Mouse (Mus musculus) hindbrain, embryonic 10.5 days (tissue): Measurements from ENCODE around the gene Eng. TPM values are rescaled to one million over a fixed set of nuclear protein-coding genes. Genes with fewer than 3 reads are reported as not detected.
A peak's percentile ranks its signal among the peaks of the same experiment; 100 is the strongest.

ENCODE experiments used
- DNase-seq: peaks from one replicate; pipeline ENCODE4 v3.0.0-alpha.2; 2017; ENCODE audit warnings: low spot score
- H3K27ac ChIP-seq: fragments of 300-500 bp; sonication (generic); 2 replicates; pipeline ENCODE4 v1.5.1; 2016; ENCODE audit warnings: mild to moderate bottlenecking, moderate library complexity
- H3K27me3 ChIP-seq: fragments of 300-500 bp; sonication (generic); 2 replicates; pipeline ENCODE4 v1.6.1; 2016; ENCODE audit warnings: mild to moderate bottlenecking; ENCODE audit not compliant: poor library complexity, insufficient read depth, severe bottlenecking
- H3K36me3 ChIP-seq: fragments of 300-500 bp; sonication (generic); 2 replicates; pipeline ENCODE4 v1.6.1; 2016; ENCODE audit warnings: mild to moderate bottlenecking, moderate library complexity
- H3K4me1 ChIP-seq: fragments of 300-500 bp; sonication (generic); replicated peaks from 2 replicates; pipeline ENCODE4 v1.6.1; 2016; ENCODE audit warnings: mild to moderate bottlenecking
- H3K4me3 ChIP-seq: fragments of 300-500 bp; sonication (generic); 2 replicates; pipeline ENCODE4 v1.5.1; 2016; ENCODE audit warnings: mild to moderate bottlenecking, moderate library complexity
- H3K9me3 ChIP-seq: fragments of 300-500 bp; sonication (generic); 2 replicates; pipeline ENCODE4 v1.6.1; 2016; ENCODE audit warnings: mild to moderate bottlenecking, moderate library complexity
- WGBS: fragments of 180-500 bp; shearing (Covaris S2); methylation state at CpG from one replicate; pipeline ENCODE4 v1.1.7; 2016; 5-methylcytosine and 5-hydroxymethylcytosine counted together
- microRNA counts: library from miRNA; unstranded; fragments of <30 nt; microRNA quantifications from one replicate; lab custom pipeline; 2017
- polyA plus RNA-seq: library from polyadenylated mRNA; unstranded; fragments of >200 nt; fragmentation: Nextera tagmentation; extraction: Ambion mirVana; gene quantifications from 2 replicates; pipeline ENCODE4 v1.2.1, GENCODE M21; 2016

The Eng gene
- polyA plus RNA-seq, 1 experiment from 2014 or later, result 35.8 TPM

DNA sequence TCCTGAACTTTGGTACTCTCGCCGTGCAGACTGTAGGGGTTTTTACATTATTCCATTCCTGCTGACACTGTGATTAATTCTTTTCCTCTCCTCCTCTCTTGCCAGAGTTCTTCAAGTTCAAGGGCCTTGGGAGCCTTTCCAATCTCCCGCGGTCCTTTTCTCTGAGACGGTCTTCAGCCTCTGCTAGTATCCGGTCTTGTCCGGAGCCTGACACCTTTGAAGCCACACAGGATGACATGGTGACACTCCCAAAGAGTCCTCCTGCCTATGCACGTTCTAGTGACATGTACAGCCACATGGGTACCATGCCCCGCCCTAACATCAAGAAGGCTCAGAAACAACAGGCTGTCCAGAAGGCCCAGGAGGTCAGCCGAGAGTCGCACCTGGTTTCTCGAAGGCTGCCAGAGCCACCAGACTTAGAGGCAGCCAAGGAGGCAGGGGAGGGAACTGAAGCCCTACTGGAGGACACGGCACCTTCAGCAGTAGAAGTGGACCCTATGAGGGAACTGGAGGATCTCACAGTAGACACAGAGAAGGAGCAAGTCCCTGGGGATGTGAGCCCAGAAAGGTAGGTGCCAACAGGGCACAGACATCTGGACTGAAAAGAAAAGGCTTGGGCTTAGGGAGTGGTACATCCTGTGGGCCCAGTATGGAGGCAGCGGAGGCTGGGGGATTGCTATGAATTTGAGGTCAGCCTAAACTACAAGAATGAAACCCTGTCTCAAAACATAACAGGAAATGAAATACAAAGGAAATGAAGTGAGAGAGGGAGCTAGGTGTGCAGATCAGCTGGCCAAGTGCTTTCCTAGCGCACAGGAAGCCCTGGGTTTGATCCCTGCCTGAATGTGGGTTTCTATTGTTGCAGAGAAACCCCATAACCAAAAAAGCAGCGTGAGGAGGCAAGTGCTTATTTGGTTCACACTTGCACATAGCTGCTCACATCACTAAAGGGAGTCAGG is 78.7 kb downstream of the Eng start:
- Histone ChIP-seq H3K27ac (peak overlapping the region; percentile 50; the same call in 1 of the 2 replicates), H3K9me3 (no peaks in the 10 kb centered on the region), H3K4me3 (no peak overlapping the region), H3K36me3 (no peaks in the 10 kb centered on the region), H3K27me3 (peaks cover 8% of the 10 kb centered on the region), H3K4me1 (peaks cover 44% of the 10 kb centered on the region)
- WGBS, result 87% methylated on average over 16 of the region's 16 CpGs
- no peak for DNase-seq

DNA sequence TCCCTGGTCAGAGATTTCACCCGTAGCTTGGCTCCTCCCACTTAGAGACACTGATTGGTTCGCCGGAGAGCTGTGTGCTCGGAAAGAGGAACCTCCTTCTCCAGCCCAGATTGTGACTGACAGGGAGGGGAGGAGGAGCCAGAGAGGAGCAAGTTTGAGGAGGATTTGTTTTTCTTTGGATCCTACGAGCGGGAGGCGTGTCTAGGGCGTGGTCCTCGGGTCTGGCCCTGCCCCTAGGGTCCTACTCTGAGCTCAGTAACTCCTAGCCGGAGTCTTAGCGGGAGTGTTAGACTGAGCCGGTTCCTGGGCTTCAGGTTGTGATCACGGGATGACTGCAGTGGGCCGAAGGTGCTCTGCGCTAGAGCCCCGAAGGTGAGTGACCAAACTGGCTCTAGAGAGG is 81.0 kb downstream of the Eng start:
- no peaks in the 10 kb centered on the region for H3K9me3 ChIP-seq
- H3K4me3 ChIP-seq, result peak overlapping the region; percentile 48
- H3K36me3 ChIP-seq, result no peaks in the 10 kb centered on the region
- WGBS, result under 1% methylated on average over 16 of the region's 16 CpGs
- peak; percentile 93 for DNase-seq
- H3K27me3 ChIP-seq, result peaks cover 8% of the 10 kb centered on the region
- peak overlapping the region; percentile 80 for H3K27ac ChIP-seq
- peaks cover 43% of the 10 kb centered on the region for H3K4me1 ChIP-seq

DNA sequence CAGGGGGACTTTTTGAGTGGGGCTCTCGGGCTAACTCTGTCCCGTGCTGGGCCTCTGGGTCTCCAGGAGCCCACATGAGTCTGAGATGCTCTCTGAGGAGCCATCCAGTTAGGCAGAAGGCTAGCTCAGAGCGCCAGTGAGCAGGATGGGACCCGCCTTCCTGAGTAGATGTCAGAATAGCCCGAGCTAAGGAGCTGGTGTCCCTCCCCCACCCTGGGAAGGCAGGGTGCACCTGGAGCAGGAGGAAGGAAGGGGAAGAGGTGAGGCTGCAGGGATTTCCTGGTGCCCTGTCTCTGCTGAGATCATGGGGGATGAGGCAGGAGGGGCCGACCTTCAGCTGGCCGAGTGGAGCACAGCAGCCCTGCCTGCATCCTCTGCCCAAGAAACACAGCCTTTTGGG is 82.1 kb downstream of the Eng start:
- Histone ChIP-seq H3K27ac (peak overlapping the region; percentile 80), H3K4me1 (peaks cover 43% of the 10 kb centered on the region), H3K9me3 (no peaks in the 10 kb centered on the region), H3K27me3 (peaks cover 8% of the 10 kb centered on the region), H3K36me3 (no peaks in the 10 kb centered on the region), H3K4me3 (peak overlapping the region; percentile 48)
- DNase-seq, result peak; percentile 12
- 51% methylated on average over 7 of the region's 7 CpGs for WGBS

GRCm38 (mm10) chr2:32729547-32729946 is 83.2 kb downstream of the Eng start:
- 71% methylated on average over 4 of the region's 4 CpGs for WGBS
- no peaks in the 10 kb centered on the region for H3K9me3 ChIP-seq
- no peaks in the 10 kb centered on the region for H3K36me3 ChIP-seq
- H3K4me1 ChIP-seq, result peaks cover 48% of the 10 kb centered on the region
- DNase-seq, result no peak
- H3K27me3 ChIP-seq, result peaks cover 8% of the 10 kb centered on the region
- H3K27ac ChIP-seq, result peak overlapping the region; percentile 62; the same call in 1 of the 2 replicates
- H3K4me3 ChIP-seq, result no peak overlapping the region

DNA sequence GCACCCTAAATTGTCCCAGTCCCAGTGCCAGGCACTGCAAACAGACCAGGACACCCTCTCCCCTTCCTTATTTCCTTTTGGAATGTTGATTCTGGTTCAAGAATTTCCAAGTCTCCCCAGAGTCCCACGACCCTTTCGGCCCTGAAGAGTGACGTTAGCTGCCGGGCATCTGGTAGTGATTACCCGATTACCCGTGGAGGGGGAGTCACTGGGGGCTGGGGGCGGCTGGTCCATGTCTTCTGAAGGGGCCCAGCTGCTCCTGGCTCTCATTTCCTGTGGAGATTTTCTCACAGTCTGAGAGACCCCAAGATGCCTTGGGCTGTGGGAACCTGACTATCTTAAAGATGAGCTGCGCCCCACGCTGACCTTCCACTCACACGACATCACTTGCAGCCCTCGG is 84.5 kb downstream of the Eng start:
- Histone ChIP-seq H3K27ac (peak overlapping the region; percentile 62), H3K4me3 (0 out of 2 replicates have a peak overlapping the region, but pooled peaks have one; percentile 3), H3K4me1 (peaks cover 55% of the 10 kb centered on the region), H3K36me3 (no peaks in the 10 kb centered on the region), H3K9me3 (no peaks in the 10 kb centered on the region), H3K27me3 (peaks cover 8% of the 10 kb centered on the region)
- WGBS, result 52% methylated on average over 11 of the region's 11 CpGs
- peak; percentile 67 for DNase-seq

DNA sequence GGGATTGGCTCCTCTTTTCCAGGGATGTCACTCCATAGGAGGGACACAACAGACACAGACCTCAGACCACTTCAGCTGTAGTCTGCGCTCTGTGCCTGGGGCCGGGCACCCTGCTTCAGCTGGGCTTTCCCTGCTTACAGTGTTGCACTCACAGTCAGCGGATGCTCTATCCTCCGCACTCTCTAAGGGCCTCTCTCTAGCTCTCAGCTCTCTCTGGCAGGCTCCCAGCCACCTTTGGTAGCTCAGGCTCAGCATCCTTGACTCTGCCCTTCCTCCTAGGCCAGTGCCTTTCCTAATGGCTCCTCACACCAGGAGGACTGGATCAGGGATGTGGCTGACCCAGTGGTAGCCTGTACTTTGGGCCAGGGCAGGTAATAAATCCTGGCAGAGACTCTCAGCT is 85.5 kb downstream of the Eng start:
- 75% methylated on average over 4 of the region's 4 CpGs for WGBS
- no peaks in the 10 kb centered on the region for H3K9me3 ChIP-seq
- H3K36me3 ChIP-seq, result no peaks in the 10 kb centered on the region
- DNase-seq, result no peak
- peak overlapping the region; percentile 66; the same call in 1 of the 2 replicates for H3K27ac ChIP-seq
- H3K27me3 ChIP-seq, result peaks cover 8% of the 10 kb centered on the region
- H3K4me3 ChIP-seq, result no peak overlapping the region
- peaks cover 62% of the 10 kb centered on the region for H3K4me1 ChIP-seq

MicroRNA genes within 50 kb of the gene (microRNA counts, 519-probe panel; counts per million panel counts)
- microRNA mmu-miR-1954 (lab: Ali Mortazavi, UCI) (1,255 counts per million, percentile 77 among the panel's probes with 10 or more counts), microRNA mmu-miR-2861 (lab: Ali Mortazavi, UCI) (1,255 counts per million, percentile 77 among the panel's probes with 10 or more counts)

Other genes with a start within 250 kb of the Eng start
- gene Naif1, start 196.1 kb upstream of the Eng start, polyA plus RNA-seq, result 6.0 and 6.4 TPM in 2 replicates
- 28.8 and 34.4 TPM in 2 replicates for gene Slc25a25, start 195.2 kb upstream of the Eng start, polyA plus RNA-seq
- gene Fam102a, start 111.3 kb upstream of the Eng start, polyA plus RNA-seq, result 10.9 and 11.0 TPM in 2 replicates
- gene Dpm2, start 75.7 kb upstream of the Eng start, polyA plus RNA-seq, result 116 and 131 TPM in 2 replicates
- gene Pip5kl1, start 71.8 kb upstream of the Eng start, polyA plus RNA-seq, result 1.6 and 2.5 TPM in 2 replicates
- 0.11 and 0.39 TPM in 2 replicates for gene 9430097D07Rik, start 70.9 kb upstream of the Eng start, polyA plus RNA-seq
- 19.8 and 21.0 TPM in 2 replicates for gene St6galnac4, start 59.5 kb upstream of the Eng start, polyA plus RNA-seq
- 12.7 and 14.1 TPM in 2 replicates for gene St6galnac6, start 46.9 kb upstream of the Eng start, polyA plus RNA-seq
- gene Ak1, start 24.8 kb upstream of the Eng start, polyA plus RNA-seq, result 26.9 and 37.6 TPM in 2 replicates
- gene Fpgs, start 57.5 kb downstream of the Eng start, polyA plus RNA-seq, result 25.9 and 29.5 TPM in 2 replicates
- gene Cdk9, start 66.5 kb downstream of the Eng start, polyA plus RNA-seq, result 121 and 125 TPM in 2 replicates
- 27.6 and 39.1 TPM in 2 replicates for gene Sh2d3c, start 74.5 kb downstream of the Eng start, polyA plus RNA-seq
- 1.3 and 1.7 TPM in 2 replicates for gene 6330409D20Rik, start 94.4 kb downstream of the Eng start, polyA plus RNA-seq
- gene Tor2a, start 110.6 kb downstream of the Eng start, polyA plus RNA-seq, result 56.9 and 61.6 TPM in 2 replicates
- 0.31 and 0.73 TPM in 2 replicates for gene Ttc16, start 129.0 kb downstream of the Eng start, polyA plus RNA-seq
- gene Ptrh1, start 129.2 kb downstream of the Eng start, polyA plus RNA-seq, result 5.7 and 7.2 TPM in 2 replicates
- 1.1 and 1.2 TPM in 2 replicates for gene Cfap157, start 137.8 kb downstream of the Eng start, polyA plus RNA-seq
- gene Stxbp1, start 200.7 kb downstream of the Eng start, polyA plus RNA-seq, result 40.1 and 63.3 TPM in 2 replicates
- 34.3 and 36.1 TPM in 2 replicates for gene Fam129b, start 229.5 kb downstream of the Eng start, polyA plus RNA-seq